Mouse (Mus musculus) forebrain, embryonic 11.5 days (tissue): ENCODE data around the gene Ift140. TPM values are rescaled to one million over a fixed set of nuclear protein-coding genes. Genes with fewer than 3 reads are reported as not detected.

Experiments
- ATAC-seq: fragments of 200-750 bp; cut with Nextera tagmentation; replicated peaks from 2 replicates; pipeline ENCODE4 v1.8.0; 2017; ENCODE audit warnings: moderate TSS enrichment; ENCODE audit not compliant: low FRiP score
- DNase-seq: peaks from one replicate; pipeline ENCODE4 v3.0.0-alpha.2; 2017; ENCODE audit warnings: low spot score
- H3K27ac ChIP-seq: fragments of 300-500 bp; sonication (generic); 2 replicates; pipeline ENCODE4 v1.5.1; 2014; ENCODE audit warnings: low read depth, low read length
- H3K27me3 ChIP-seq: fragments of 300-500 bp; sonication (generic); 2 replicates; pipeline ENCODE4 v1.6.1; 2014; ENCODE audit warnings: mild to moderate bottlenecking, low read length, mixed read lengths; ENCODE audit not compliant: control insufficient read depth, insufficient read depth
- H3K36me3 ChIP-seq: fragments of 300-500 bp; sonication (generic); 2 replicates; pipeline ENCODE4 v1.6.1; 2014; ENCODE audit warnings: mild to moderate bottlenecking, low read length, moderate library complexity, mixed read lengths; ENCODE audit not compliant: control insufficient read depth, insufficient read depth
- H3K4me1 ChIP-seq: fragments of 300-500 bp; sonication (generic); replicated peaks from 2 replicates; pipeline ENCODE4 v1.6.1; 2014; ENCODE audit warnings: low read length, mixed read lengths; ENCODE audit not compliant: control insufficient read depth, insufficient read depth
- H3K4me2 ChIP-seq: fragments of 300-500 bp; sonication (generic); 2 replicates; pipeline ENCODE4 v1.6.1; 2014; ENCODE audit warnings: low read depth, mild to moderate bottlenecking, low read length, moderate library complexity, mixed read lengths; ENCODE audit not compliant: severe bottlenecking
- H3K4me3 ChIP-seq: fragments of 300-500 bp; sonication (generic); 2 replicates; pipeline ENCODE4 v1.5.1; 2014; ENCODE audit warnings: low read depth, low read length
- H3K9ac ChIP-seq: fragments of 300-500 bp; sonication (generic); 2 replicates; pipeline ENCODE4 v1.6.1; 2014; ENCODE audit warnings: low read length
- H3K9me3 ChIP-seq: fragments of 300-500 bp; sonication (generic); 2 replicates; pipeline ENCODE4 v1.6.1; 2016; ENCODE audit warnings: low read length, mixed read lengths; ENCODE audit not compliant: control insufficient read depth
- WGBS: fragments of 180-500 bp; shearing (Covaris S2); extraction: QIAGEN DNeasy Blood & Tissue Kit; methylation state at CpG from one replicate; pipeline ENCODE4 v1.1.7; 2014; 5-methylcytosine and 5-hydroxymethylcytosine counted together
- polyA plus RNA-seq: library from polyadenylated mRNA; unstranded; fragments of >200 nt; fragmentation: Nextera tagmentation; extraction: Ambion mirVana; gene quantifications from 2 replicates; pipeline ENCODE4 v1.2.1, GENCODE M21; 2014

The Ift140 gene
- polyA plus RNA-seq: 29.0 and 29.2 TPM in 2 replicates

- peak; percentile 100 for DNase-seq
- 0 out of 2 replicates have a peak, but pooled peaks cover 4% of the 10 kb centered on the region for H3K36me3 ChIP-seq
- H3K4me2 ChIP-seq: peak within 1 kb of the TSS; percentile 93
- no peaks in the 10 kb centered on the region for H3K27me3 ChIP-seq
- no peaks in the 10 kb centered on the region for H3K9me3 ChIP-seq
- ATAC-seq: peak; percentile 97
- under 1% methylated on average over 62 of the region's 62 CpGs for WGBS
- peak within 1 kb of the TSS; percentile 99 for H3K4me3 ChIP-seq
- H3K4me1 ChIP-seq: peaks cover 4% of the 10 kb centered on the region; the same call in 1 of the 2 replicates
- H3K9ac ChIP-seq: peak within 1 kb of the TSS; percentile 98
- H3K27ac ChIP-seq: peak within 1 kb of the TSS; percentile 69
These were observed at the start of gene Ift140, which contains the start of gene Cramp1l for GRCm38 (mm10) chr17:25015655-25016291. TSS of gene Ift140 (plus strand) at chr17:25016085. TSS of gene Cramp1l (minus strand) at chr17:25015788.

GRCm38 (mm10) chr17:24987221-24987620 is 28.7 kb upstream of the Ift140 start:
- Histone ChIP-seq H3K9ac (no peak overlapping the region), H3K36me3 (peaks cover 19% of the 10 kb centered on the region), H3K4me2 (no peak overlapping the region), H3K27ac (no peak overlapping the region), H3K4me3 (no peak overlapping the region), H3K4me1 (no peaks in the 10 kb centered on the region), H3K27me3 (no peaks in the 10 kb centered on the region), H3K9me3 (no peaks in the 10 kb centered on the region)
- WGBS: 96% methylated on average over 6 of the region's 6 CpGs
- ATAC-seq: no peak
- DNase-seq: no peak

- 92% methylated on average over 6 of the region's 6 CpGs for WGBS
- H3K36me3 ChIP-seq: peaks cover 24% of the 10 kb centered on the region; the same call in 1 of the 2 replicates
These were observed 21.2 kb upstream of the Ift140 start for GRCm38 (mm10) chr17:24994721-24995120.

GRCm38 (mm10) chr17:25005102-25005501 is 10.8 kb upstream of the Ift140 start:
- no peaks in the 10 kb centered on the region for H3K4me1 ChIP-seq
- H3K36me3 ChIP-seq: peaks cover 4% of the 10 kb centered on the region
- H3K9me3 ChIP-seq: no peaks in the 10 kb centered on the region
- H3K27me3 ChIP-seq: no peaks in the 10 kb centered on the region
- no peak for DNase-seq
- WGBS: 94% methylated on average over 3 of the region's 3 CpGs
- H3K27ac ChIP-seq: no peak overlapping the region
- no peak overlapping the region for H3K9ac ChIP-seq
- ATAC-seq: no peak
- no peak overlapping the region for H3K4me3 ChIP-seq
- no peak overlapping the region for H3K4me2 ChIP-seq

More at GRCm38 (mm10) chr17:24994721-24995120, 21.2 kb upstream of the Ift140 start:
- no peaks in the 10 kb centered on the region for H3K9me3 ChIP-seq
- no peak overlapping the region for H3K4me3 ChIP-seq
- ATAC-seq: no peak
- no peak overlapping the region for H3K4me2 ChIP-seq
- no peak overlapping the region for H3K9ac ChIP-seq
- no peak for DNase-seq
- H3K27me3 ChIP-seq: no peaks in the 10 kb centered on the region
- no peak overlapping the region for H3K27ac ChIP-seq
- H3K4me1 ChIP-seq: no peaks in the 10 kb centered on the region

- Histone ChIP-seq H3K27me3 (no peaks in the 10 kb centered on the region), H3K36me3 (peaks cover 9% of the 10 kb centered on the region), H3K9ac (no peak overlapping the region), H3K27ac (no peak overlapping the region), H3K4me2 (no peak overlapping the region), H3K9me3 (no peaks in the 10 kb centered on the region), H3K4me3 (no peak overlapping the region), H3K4me1 (no peaks in the 10 kb centered on the region)
- DNase-seq (no peak), ATAC-seq (no peak)
These were observed 8.4 kb upstream of the Ift140 start for GRCm38 (mm10) chr17:25007480-25007879.

GRCm38 (mm10) chr17:25013606-25014501 is 2.0 kb upstream of the Ift140 start:
- Histone ChIP-seq H3K4me1 (peaks cover 4% of the 10 kb centered on the region; the same call in 1 of the 2 replicates), H3K9me3 (no peaks in the 10 kb centered on the region), H3K36me3 (peaks cover 7% of the 10 kb centered on the region), H3K4me3 (peak overlapping the region; percentile 99), H3K27ac (peak overlapping the region; percentile 73), H3K27me3 (no peaks in the 10 kb centered on the region), H3K9ac (peak overlapping the region; percentile 98), H3K4me2 (peak overlapping the region; percentile 93)
- 0 out of 2 replicates have a peak, but pooled peaks have one; percentile 7 for ATAC-seq
- under 1% methylated on average over 80 of the region's 81 CpGs for WGBS
- DNase-seq: peak; percentile 79

- peak; percentile 9; the same call in 1 of the 2 replicates for ATAC-seq
- Histone ChIP-seq H3K4me2 (peak overlapping the region; percentile 93), H3K27me3 (no peaks in the 10 kb centered on the region), H3K9ac (peak overlapping the region; percentile 98), H3K9me3 (no peaks in the 10 kb centered on the region), H3K4me3 (peak overlapping the region; percentile 99), H3K4me1 (peaks cover 4% of the 10 kb centered on the region; the same call in 1 of the 2 replicates), H3K27ac (peak overlapping the region; percentile 62), H3K36me3 (peaks cover 4% of the 10 kb centered on the region; the same call in 1 of the 2 replicates)
- DNase-seq: peak; percentile 73
- under 1% methylated on average over 39 of the region's 39 CpGs for WGBS
These were observed 879 bp upstream of the Ift140 start for GRCm38 (mm10) chr17:25014841-25015570.
